Mouse (Mus musculus) layer of hippocampus, postnatal 36 days (tissue): ENCODE measurements at regions not wholly inside any gene's neighbourhood (a gene's known extent, or its start where the extent isn't known, plus 50 kb on each side); places are given as distances from the start of the nearest gene placed in this dataset.

Experiments
- DNase-seq, 2 experiments: peaks; one replicate each; pipeline ENCODE4 v3.0.0; 2022

DNA sequence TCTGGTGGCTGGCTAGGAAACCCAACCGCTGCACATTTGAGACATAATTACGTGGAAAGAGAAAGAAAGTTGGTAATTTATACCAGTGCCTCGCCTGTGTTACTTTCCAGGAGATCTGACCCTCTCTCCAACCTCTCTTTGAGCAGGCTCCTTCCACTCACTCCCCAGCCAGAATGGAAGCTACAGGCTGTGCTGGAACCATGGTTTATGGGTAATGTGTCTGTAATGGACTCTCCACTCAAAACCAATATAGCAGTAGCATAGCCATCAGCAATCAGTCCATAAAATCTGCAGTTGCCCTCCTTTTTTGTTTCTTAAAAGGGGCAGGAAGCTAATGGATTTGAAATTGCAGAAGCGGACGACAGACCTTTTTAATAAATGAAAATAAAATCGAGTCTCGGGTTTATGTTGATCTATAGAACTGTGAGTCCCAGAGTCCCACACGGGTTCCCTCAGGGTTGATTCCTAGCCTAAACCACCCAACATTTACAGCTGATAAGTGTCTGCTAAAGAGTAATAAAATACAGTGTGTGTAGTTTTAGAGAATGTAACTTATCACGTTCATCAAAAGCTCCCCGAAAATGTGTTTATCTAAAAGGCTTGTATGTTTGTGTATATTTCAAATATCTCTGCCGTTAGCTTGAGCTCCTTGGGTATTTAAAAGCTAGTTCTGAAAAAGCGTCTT is 656.6 kb upstream of the Sox9 start:
- no peak for DNase-seq

- no peak for DNase-seq
These were observed 651.9 kb upstream of the Sox9 start for GRCm38 (mm10) chr11:112130090-112130489.

GRCm38 (mm10) chr11:112137401-112138020 is 644.5 kb upstream of the Sox9 start:
- no peak for DNase-seq

GRCm38 (mm10) chr11:112140058-112140457 is 642.0 kb upstream of the Sox9 start:
- no peak for DNase-seq

GRCm38 (mm10) chr11:112140495-112140894 is 641.5 kb upstream of the Sox9 start:
- DNase-seq, result no peak

DNA sequence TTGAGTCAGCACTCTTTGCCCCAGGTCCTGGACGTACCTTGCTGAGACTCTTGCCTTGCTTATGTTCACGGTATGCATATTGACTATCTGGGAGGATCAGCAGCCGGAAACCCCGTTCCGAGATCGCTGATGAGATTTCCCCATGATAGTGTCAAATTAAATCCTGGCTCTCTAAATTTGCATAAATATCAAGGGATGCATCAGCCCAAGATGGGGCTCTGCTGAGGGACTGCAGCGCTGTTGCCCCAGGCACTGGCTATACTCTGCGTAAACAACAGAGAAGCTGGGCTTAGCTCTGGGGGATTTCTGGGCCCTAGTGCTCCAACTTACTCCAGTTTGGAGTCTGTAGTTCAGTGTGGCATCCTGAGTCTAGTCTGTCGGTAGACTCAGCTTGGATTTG is 641.1 kb upstream of the Sox9 start:
- no peak for DNase-seq

GRCm38 (mm10) chr11:112152051-112152450 is 630.0 kb upstream of the Sox9 start:
- no peak for DNase-seq

DNA sequence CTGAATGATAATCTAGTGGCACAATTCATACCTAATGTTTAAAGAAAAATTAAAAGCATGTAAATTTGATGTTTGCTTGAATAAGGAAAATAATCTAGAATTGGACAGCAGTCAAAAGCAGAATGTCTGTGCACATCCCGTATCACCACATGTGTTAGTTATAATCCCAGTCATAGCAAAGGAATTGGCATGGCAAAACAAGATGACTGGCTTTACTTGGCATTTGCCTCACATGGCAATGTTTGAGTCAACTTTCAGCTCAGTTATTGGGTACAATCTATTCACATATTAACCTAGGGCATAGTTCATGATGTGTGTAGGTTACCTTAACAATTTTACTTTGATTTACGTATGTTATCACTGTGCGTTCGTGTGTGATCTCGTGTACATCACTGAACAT is 628.8 kb upstream of the Sox9 start:
- DNase-seq, result no peak

- no peak for DNase-seq
These were observed 627.2 kb upstream of the Sox9 start for GRCm38 (mm10) chr11:112154712-112155319.

GRCm38 (mm10) chr11:112155339-112155955 is 626.6 kb upstream of the Sox9 start:
- DNase-seq, result no peak

- no peak for DNase-seq
These were observed 618.3 kb upstream of the Sox9 start for GRCm38 (mm10) chr11:112163681-112164265.

DNA sequence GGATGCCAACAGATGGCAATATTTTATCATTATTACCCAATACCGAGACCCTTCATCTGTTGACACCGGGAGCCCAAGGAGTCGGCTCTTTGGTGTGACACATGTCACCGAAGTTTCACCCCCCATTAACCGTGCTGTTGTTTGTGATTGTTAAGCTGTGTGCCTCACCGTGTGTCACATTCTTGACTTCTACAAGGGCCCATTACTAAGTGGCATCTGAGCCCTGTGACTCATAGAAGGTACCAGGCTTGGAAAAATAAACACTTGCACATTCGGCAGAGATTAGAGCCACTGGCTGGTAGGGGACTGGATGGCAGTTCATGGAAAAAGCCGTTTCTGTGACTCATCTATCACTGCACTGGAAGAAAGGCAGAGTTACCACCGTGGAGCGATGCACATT is 608.4 kb upstream of the Sox9 start:
- peak in 1 of 2 experiments; percentile 8 for DNase-seq

DNA sequence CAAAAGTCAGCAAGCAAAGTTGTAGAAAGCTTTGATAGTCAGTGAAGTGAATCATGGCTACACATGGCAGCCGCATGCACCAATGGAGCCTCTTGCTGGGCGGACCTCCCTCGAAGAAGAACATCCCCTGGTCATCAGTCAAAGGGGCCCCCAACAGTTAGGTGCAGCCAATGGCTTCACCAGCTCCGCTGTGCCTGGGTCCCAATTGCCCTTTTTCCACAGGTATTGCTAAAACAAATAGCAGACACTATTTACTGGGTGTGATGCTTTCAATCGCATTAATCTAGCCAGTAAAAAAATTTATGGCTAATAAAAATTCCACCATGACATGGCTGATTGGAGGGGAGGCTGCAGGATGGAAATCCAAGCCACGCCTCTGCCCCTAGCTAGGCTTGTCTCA is 606.7 kb upstream of the Sox9 start:
- no peak for DNase-seq

GRCm38 (mm10) chr11:112180666-112181065 is 601.4 kb upstream of the Sox9 start:
- DNase-seq, result no peak

DNA sequence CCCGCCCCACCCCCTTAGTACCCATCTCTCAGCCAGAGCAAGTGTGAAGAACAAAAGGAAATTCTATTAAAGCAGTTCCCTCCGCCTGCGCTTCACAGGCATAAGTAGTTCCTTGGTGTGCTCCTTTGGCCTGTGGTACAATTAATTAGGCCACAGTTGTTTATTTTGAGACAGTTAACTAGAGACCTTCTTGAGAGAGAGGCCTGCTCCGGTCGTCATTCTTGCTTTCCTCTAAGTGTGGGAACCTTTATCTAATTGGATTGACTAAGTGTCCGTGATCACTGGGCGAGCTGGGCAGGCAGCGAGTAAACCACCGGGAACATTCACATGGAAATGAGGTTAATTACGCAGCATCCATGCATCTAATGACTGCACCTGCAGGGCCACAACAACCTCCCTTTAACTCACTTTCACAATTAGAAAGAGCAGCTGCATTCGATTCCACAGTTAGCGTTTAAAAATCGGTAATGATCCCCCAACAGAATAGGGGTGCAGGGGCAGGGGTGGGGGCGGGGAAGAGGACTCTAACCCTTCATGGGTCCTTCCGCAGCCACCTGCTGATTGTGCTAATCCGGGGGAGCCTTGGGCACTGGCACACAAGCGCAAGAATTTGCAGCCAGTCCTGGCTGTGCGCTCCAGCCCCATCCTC is 584.3 kb upstream of the Sox9 start:
- no peak for DNase-seq

- no peak for DNase-seq
These were observed 577.5 kb upstream of the Sox9 start for GRCm38 (mm10) chr11:112204561-112204960.

DNA sequence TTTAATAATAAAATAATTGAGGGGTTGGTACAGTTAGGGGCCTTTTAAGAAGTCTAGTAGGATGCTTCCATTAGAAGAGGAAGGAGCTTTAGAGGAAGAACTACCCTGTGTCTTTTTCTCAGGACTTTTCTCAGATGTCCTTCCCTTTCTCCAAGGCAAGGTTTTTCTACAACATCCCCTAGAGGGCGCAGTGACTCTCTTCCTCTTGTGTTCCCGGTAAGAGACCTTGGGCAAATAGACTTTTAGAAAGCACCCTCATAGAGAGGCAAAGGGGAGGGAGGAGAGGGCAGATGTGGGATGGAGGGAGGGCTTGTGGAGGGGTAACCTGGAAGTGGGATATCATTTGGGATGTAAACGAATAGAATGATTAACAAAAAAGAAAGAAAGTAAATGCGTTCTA is 572.6 kb upstream of the Sox9 start:
- peak; percentile 21 to 58 for DNase-seq

DNA sequence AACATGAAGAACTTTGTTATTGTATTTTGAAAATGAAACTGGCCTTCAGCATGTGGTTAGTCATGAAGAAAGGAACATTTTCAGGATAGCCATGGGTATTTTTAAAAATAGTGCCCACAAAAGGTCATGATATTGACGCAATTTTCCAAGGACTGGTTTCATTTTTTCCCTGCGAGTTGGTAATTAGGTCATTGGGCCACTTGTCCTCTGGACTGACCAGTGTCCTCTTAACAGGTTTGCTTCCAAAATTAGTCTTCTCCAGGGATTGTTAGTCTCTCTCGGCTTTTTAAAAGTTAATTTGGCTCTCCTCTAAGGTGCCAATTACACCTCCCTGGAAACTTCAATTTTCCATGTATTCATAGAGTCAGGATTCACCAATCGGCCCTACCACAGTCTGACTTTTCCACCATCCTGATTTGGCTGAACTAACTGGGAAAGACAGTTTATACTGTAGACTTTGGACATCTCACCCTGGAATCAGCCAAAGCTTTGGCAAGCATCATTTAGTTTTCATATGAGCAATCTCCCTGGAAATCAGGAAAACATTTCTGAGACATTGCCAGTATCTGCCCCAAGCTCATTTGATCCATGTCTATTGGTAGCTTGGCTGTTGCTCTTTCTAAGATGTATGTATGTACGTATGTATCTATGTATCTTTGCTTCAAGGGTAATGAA is 562.8 kb upstream of the Sox9 start:
- DNase-seq, result no peak

DNA sequence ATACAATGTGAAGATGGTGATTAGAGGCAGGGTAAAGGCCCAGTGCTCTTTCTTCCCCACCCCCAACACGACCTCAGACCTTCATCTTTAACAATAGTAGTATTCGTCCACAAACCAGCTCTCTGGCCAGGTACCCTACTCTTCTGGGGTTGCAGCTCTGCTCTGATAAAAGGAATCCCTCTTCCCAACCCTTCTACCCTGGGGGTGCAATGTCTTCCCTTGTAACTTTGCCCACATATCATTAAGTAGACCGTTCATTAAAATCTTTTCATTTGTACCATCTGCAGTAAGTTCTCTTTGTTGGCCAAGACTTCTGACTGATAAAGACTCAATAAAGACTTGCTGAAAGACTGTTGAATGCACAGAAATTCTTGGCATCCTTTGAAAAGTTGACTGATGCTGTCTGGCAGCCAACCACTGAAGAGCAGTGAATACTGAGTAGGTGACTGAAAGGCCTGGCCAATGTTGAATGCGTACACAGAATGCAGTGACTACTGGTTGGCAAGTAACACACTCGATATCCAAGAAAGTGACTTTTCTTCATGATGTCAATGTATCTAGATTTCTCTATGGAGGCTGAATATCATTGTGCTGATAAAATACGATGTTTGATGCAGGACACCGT is 547.4 kb upstream of the Sox9 start:
- no peak for DNase-seq

- DNase-seq, result no peak
These were observed 542.8 kb upstream of the Sox9 start for GRCm38 (mm10) chr11:112238960-112239884.
